Mouse (Mus musculus) brain, embryonic 14.5 days (tissue): ENCODE results near the gene Olfm1.

Source experiments
- CTCF ChIP-seq: fragments of 200-500 bp; IDR thresholded peaks from 2 replicates; pipeline ENCODE4 v1.5.1; 2012; ENCODE audit warnings: inconsistent platforms, mild to moderate bottlenecking, moderate library complexity, borderline replicate concordance; ENCODE audit not compliant: insufficient read depth, insufficient read length; ENCODE audit errors: extremely low read depth
- POLR2A ChIP-seq: fragments of 200-500 bp; IDR thresholded peaks from 2 replicates; pipeline ENCODE4 v1.6.1; 2012; ENCODE audit warnings: mild to moderate bottlenecking, inconsistent platforms, borderline replicate concordance; ENCODE audit not compliant: poor library complexity, insufficient read depth, insufficient read length, severe bottlenecking; ENCODE audit errors: extremely low read depth

GRCm38 (mm10) chr2:28270561-28270960 lies 77.8 kb downstream of the Olfm1 start:
- TF ChIP-seq CTCF, result no peak
- TF ChIP-seq POLR2A, result no peak
